Mouse (Mus musculus): ENCODE measurements around the gene Pon2.

DNA sequence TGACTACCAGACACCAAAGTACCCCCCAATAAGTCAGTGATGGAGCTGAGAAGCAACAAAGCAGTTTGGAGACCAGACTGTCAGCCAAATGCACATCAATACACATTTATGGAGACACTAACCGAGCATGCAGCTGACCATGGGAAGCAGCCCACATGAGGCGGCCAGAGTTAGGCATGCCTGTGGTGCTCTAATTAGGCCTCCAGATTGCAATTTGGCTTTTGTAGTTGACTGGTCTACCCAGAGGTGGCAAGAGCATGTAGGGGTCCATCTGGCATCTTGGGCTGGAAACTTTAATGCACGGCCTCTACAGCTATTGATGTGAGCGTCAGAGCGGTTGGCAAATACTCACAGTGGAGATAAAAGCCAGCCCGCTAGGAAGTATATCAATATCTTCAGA lies 52.3 kb downstream of the Pon2 start:
- TF ChIP-seq CTCF (IDR thresholded peaks at IDR 0.05), result no peak
- TF ChIP-seq EP300 (IDR thresholded peaks at IDR 0.05), result no peak

Measured in lung, postnatal 0 days (tissue).